10 mouse cellular contexts compared by ENCODE assay signal in genomic region chr11:115275509-115275908, GRCm38 (mm10). TPM values are rescaled to one million over a fixed set of nuclear protein-coding genes. Genes with fewer than 3 reads are reported as not detected.
A peak's percentile ranks its signal among the peaks of the same experiment; 100 is the strongest.
DNase-seq lines count a peak whose midpoint lies in the region; ATAC-seq lines count a peak whose summit lies in the region.
"Had no signal": no experiment of that assay in that cellular context is flagged by ENCODE, and none has a peak within 500 bp of the region (broad histone marks: within the 10 kb centered on the region; RNA-seq: fewer than 3 reads in every experiment).

No protein-coding gene starts in this region.

- peaks cover 6% of the 10 kb centered on the region; the same call in 1 of the 2 replicates for H3K36me3 ChIP-seq in midbrain, embryonic 10.5 days
- no peaks in the 10 kb centered on the region for H3K36me3 ChIP-seq in midbrain, embryonic 11.5 days (ENCODE audit: control insufficient read depth, insufficient read depth, low read length)
- no peaks in the 10 kb centered on the region for H3K36me3 ChIP-seq in embryonic facial prominence, embryonic 14.5 days (ENCODE audit: control insufficient read depth, insufficient read depth, low read length)
- H3K36me3 ChIP-seq in intestine, embryonic 16.5 days (ENCODE audit: control insufficient read depth, insufficient read depth, low read length), result no peaks in the 10 kb centered on the region
- H3K36me3 ChIP-seq in neural tube, embryonic 14.5 days (ENCODE audit: control insufficient read depth, insufficient read depth, low read length), result no peaks in the 10 kb centered on the region; the same call in none of the 2 replicates

- peak overlapping the region; percentile 65 for H3K4me3 ChIP-seq in midbrain, embryonic 10.5 days
- no peak overlapping the region for H3K4me3 ChIP-seq in midbrain, embryonic 11.5 days (ENCODE audit: low read depth, low read length)
- H3K4me3 ChIP-seq in embryonic facial prominence, embryonic 14.5 days (ENCODE audit: low read depth, low read length), result no peak overlapping the region
- no peak overlapping the region for H3K4me3 ChIP-seq in intestine, embryonic 16.5 days (ENCODE audit: low read length)
- no peak overlapping the region for H3K4me3 ChIP-seq in neural tube, embryonic 14.5 days (ENCODE audit: low read depth, low read length)

- H3K9me3 ChIP-seq in midbrain, embryonic 10.5 days (replicated peaks), result no peaks in the 10 kb centered on the region
- H3K9me3 ChIP-seq in midbrain, embryonic 11.5 days (ENCODE audit: control insufficient read depth, low read length), result no peaks in the 10 kb centered on the region
- H3K9me3 ChIP-seq in embryonic facial prominence, embryonic 14.5 days (ENCODE audit: control insufficient read depth, low read length), result no peaks in the 10 kb centered on the region
- H3K9me3 ChIP-seq in intestine, embryonic 16.5 days (ENCODE audit: control insufficient read depth, low read length), result no peaks in the 10 kb centered on the region
- H3K9me3 ChIP-seq in neural tube, embryonic 14.5 days (ENCODE audit: control insufficient read depth, low read length), result no peaks in the 10 kb centered on the region

- no peak overlapping the region for H3K9ac ChIP-seq in midbrain, embryonic 11.5 days (ENCODE audit: low read length)
- 0 out of 2 replicates have a peak overlapping the region, but pooled peaks have one; percentile 76 for H3K9ac ChIP-seq in embryonic facial prominence, embryonic 14.5 days (ENCODE audit: low read depth, low read length)
- H3K9ac ChIP-seq in intestine, embryonic 16.5 days (ENCODE audit: low read depth, low read length), result no peak overlapping the region
- H3K9ac ChIP-seq in neural tube, embryonic 14.5 days (replicated peaks; ENCODE audit: low read depth, low read length), result no peak overlapping the region

- no peak overlapping the region for H3K27ac ChIP-seq in midbrain, embryonic 10.5 days (replicated peaks)
- no peak overlapping the region for H3K27ac ChIP-seq in midbrain, embryonic 11.5 days (ENCODE audit: low read depth, low read length)
- no peak overlapping the region for H3K27ac ChIP-seq in embryonic facial prominence, embryonic 14.5 days (replicated peaks; ENCODE audit: low read depth, low read length)
- H3K27ac ChIP-seq in intestine, embryonic 16.5 days (ENCODE audit: low read length), result no peak overlapping the region
- no peak overlapping the region for H3K27ac ChIP-seq in neural tube, embryonic 14.5 days (ENCODE audit: low read depth, low read length)

- peaks cover 44% of the 10 kb centered on the region for H3K4me1 ChIP-seq in midbrain, embryonic 10.5 days
- peaks cover 17% of the 10 kb centered on the region for H3K4me1 ChIP-seq in midbrain, embryonic 11.5 days (ENCODE audit: control insufficient read depth, insufficient read depth, low read length)
- peaks cover 15% of the 10 kb centered on the region for H3K4me1 ChIP-seq in embryonic facial prominence, embryonic 14.5 days (ENCODE audit: control insufficient read depth, insufficient read depth, low read length)
- H3K4me1 ChIP-seq in intestine, embryonic 16.5 days (ENCODE audit: control insufficient read depth, insufficient read depth, low read length), result peaks cover 17% of the 10 kb centered on the region
- H3K4me1 ChIP-seq in neural tube, embryonic 14.5 days (ENCODE audit: control insufficient read depth, insufficient read depth, low read length), result peaks cover 9% of the 10 kb centered on the region

- ATAC-seq in midbrain, embryonic 11.5 days (ENCODE audit: low FRiP score), result no peak
- no peak for ATAC-seq in embryonic facial prominence, embryonic 14.5 days (ENCODE audit: low read depth)
- ATAC-seq in intestine, embryonic 16.5 days, result no peak
- ATAC-seq in neural tube, embryonic 14.5 days (ENCODE audit: low read depth), result no peak
- ATAC-seq in monocyte, adult 5-6 weeks (replicated peaks; ENCODE audit: insufficient number of reproducible peaks, low FRiP score, low TSS enrichment, poor library complexity, severe bottlenecking), result no peak

- no peak for DNase-seq in midbrain, embryonic 10.5 days (ENCODE audit: low spot score)
- DNase-seq in midbrain, embryonic 11.5 days (ENCODE audit: low spot score, missing footprints), result no peak
- no peak for DNase-seq in embryonic facial prominence, embryonic 14.5 days (ENCODE audit: low spot score)
- no peak for DNase-seq in spleen, postnatal 10 days (ENCODE audit: low spot score in 2 of 2)
- DNase-seq: right cerebral cortex, adult 18-20 months had no signal

- no peak overlapping the region for H3K4me2 ChIP-seq in midbrain, embryonic 11.5 days
- H3K4me2 ChIP-seq in embryonic facial prominence, embryonic 14.5 days (ENCODE audit: low read depth, low read length), result 0 out of 2 replicates have a peak overlapping the region, but pooled peaks have one; percentile 80
- peak overlapping the region; percentile 78; the same call in 1 of the 2 replicates for H3K4me2 ChIP-seq in intestine, embryonic 16.5 days (ENCODE audit: low read depth, low read length)
- H3K4me2 ChIP-seq in neural tube, embryonic 14.5 days (ENCODE audit: low read depth, low read length), result peak overlapping the region; percentile 77

- peaks cover 5% of the 10 kb centered on the region; the same call in 1 of the 2 replicates for H3K27me3 ChIP-seq in midbrain, embryonic 10.5 days (ENCODE audit: low read depth, poor library complexity, severe bottlenecking)
- H3K27me3 ChIP-seq in midbrain, embryonic 11.5 days (ENCODE audit: control insufficient read depth, insufficient read depth, low read length), result no peaks in the 10 kb centered on the region
- H3K27me3 ChIP-seq in embryonic facial prominence, embryonic 14.5 days (replicated peaks; ENCODE audit: control insufficient read depth, insufficient read depth, low read length), result no peaks in the 10 kb centered on the region
- no peaks in the 10 kb centered on the region for H3K27me3 ChIP-seq in intestine, embryonic 16.5 days (replicated peaks; ENCODE audit: control insufficient read depth, insufficient read depth, low read length)
- no peaks in the 10 kb centered on the region for H3K27me3 ChIP-seq in neural tube, embryonic 14.5 days (ENCODE audit: control insufficient read depth, insufficient read depth, low read length)

- 91% methylated on average over 6 of the region's 6 CpGs for WGBS in midbrain, embryonic 10.5 days
- WGBS in midbrain, embryonic 11.5 days, result 89% methylated on average over 6 of the region's 6 CpGs
- WGBS in embryonic facial prominence, embryonic 14.5 days, result 78% methylated on average over 6 of the region's 6 CpGs
- 60% methylated on average over 6 of the region's 6 CpGs for WGBS in intestine, embryonic 16.5 days
- 86% methylated on average over 6 of the region's 6 CpGs for WGBS in neural tube, embryonic 14.5 days

RNA-seq across cellular contexts. Expression of gene Fdxr, which starts 1.3 kb away (rescaled TPM):
- 16.7 and 19.8 TPM in 2 replicates for polyA plus RNA-seq in midbrain, embryonic 10.5 days (2016; fragmentation: Nextera tagmentation; extraction: Ambion mirVana)
- polyA plus RNA-seq in midbrain, embryonic 11.5 days (2014; fragmentation: Nextera tagmentation; extraction: Ambion mirVana), result 11.2 and 12.7 TPM in 2 replicates
- polyA plus RNA-seq in embryonic facial prominence, embryonic 14.5 days (2014; fragmentation: Nextera tagmentation; extraction: Ambion mirVana), result 10.4 and 11.0 TPM in 2 replicates
- polyA plus RNA-seq in intestine, embryonic 16.5 days (2015; fragmentation: Nextera tagmentation; extraction: Ambion mirVana), result 21.7 and 22.9 TPM in 2 replicates
- 12.5 and 14.6 TPM in 2 replicates for polyA plus RNA-seq in neural tube, embryonic 14.5 days (2014; fragmentation: Nextera tagmentation; extraction: Ambion mirVana)
- 8.4 to 14.8 TPM (median 11.7 TPM) in 3 replicates for total RNA-seq in monocyte, adult 5-6 weeks (2017)

RNA-seq across cellular contexts. Expression of gene Grin2c, which starts 8.5 kb away (rescaled TPM):
- 0.02 and 0.06 TPM in 2 replicates for polyA plus RNA-seq in midbrain, embryonic 10.5 days (2016; fragmentation: Nextera tagmentation; extraction: Ambion mirVana)
- polyA plus RNA-seq in midbrain, embryonic 11.5 days (2014; fragmentation: Nextera tagmentation; extraction: Ambion mirVana), result 0.04 and 0.18 TPM in 2 replicates
- polyA plus RNA-seq in embryonic facial prominence, embryonic 14.5 days (2014; fragmentation: Nextera tagmentation; extraction: Ambion mirVana), result not detected in 2 replicates
- 0.06 TPM in 1 of 2 replicates, not detected in the other for polyA plus RNA-seq in intestine, embryonic 16.5 days (2015; fragmentation: Nextera tagmentation; extraction: Ambion mirVana)
- polyA plus RNA-seq in neural tube, embryonic 14.5 days (2014; fragmentation: Nextera tagmentation; extraction: Ambion mirVana), result 0.24 and 0.45 TPM in 2 replicates
- total RNA-seq in monocyte, adult 5-6 weeks (2017), result not detected in 3 replicates
- polyA plus RNA-seq: heart, postnatal 0 days had no signal

RNA-seq across cellular contexts. Expression of gene Fads6, which starts 22.0 kb away (rescaled TPM):
- 0.22 and 0.37 TPM in 2 replicates for polyA plus RNA-seq in midbrain, embryonic 10.5 days (2016; fragmentation: Nextera tagmentation; extraction: Ambion mirVana)
- 0.23 and 0.28 TPM in 2 replicates for polyA plus RNA-seq in midbrain, embryonic 11.5 days (2014; fragmentation: Nextera tagmentation; extraction: Ambion mirVana)
- polyA plus RNA-seq in embryonic facial prominence, embryonic 14.5 days (2014; fragmentation: Nextera tagmentation; extraction: Ambion mirVana), result 0.24 and 0.52 TPM in 2 replicates
- polyA plus RNA-seq in intestine, embryonic 16.5 days (2015; fragmentation: Nextera tagmentation; extraction: Ambion mirVana), result 1.2 and 1.5 TPM in 2 replicates
- polyA plus RNA-seq in neural tube, embryonic 14.5 days (2014; fragmentation: Nextera tagmentation; extraction: Ambion mirVana), result 1.4 and 1.9 TPM in 2 replicates
- total RNA-seq in monocyte, adult 5-6 weeks (2017), result 0.11 to 0.78 TPM (median 0.38 TPM) in 3 replicates

RNA-seq across cellular contexts. Expression of gene Otop2, which starts 31.5 kb away (rescaled TPM):
- polyA plus RNA-seq in midbrain, embryonic 10.5 days (2016; fragmentation: Nextera tagmentation; extraction: Ambion mirVana), result not detected in 2 replicates
- not detected in 2 replicates for polyA plus RNA-seq in midbrain, embryonic 11.5 days (2014; fragmentation: Nextera tagmentation; extraction: Ambion mirVana)
- polyA plus RNA-seq in embryonic facial prominence, embryonic 14.5 days (2014; fragmentation: Nextera tagmentation; extraction: Ambion mirVana), result not detected in 2 replicates
- 0.11 TPM in 1 of 2 replicates, not detected in the other for polyA plus RNA-seq in intestine, embryonic 16.5 days (2015; fragmentation: Nextera tagmentation; extraction: Ambion mirVana)
- 0.12 TPM in 1 of 2 replicates, not detected in the other for polyA plus RNA-seq in neural tube, embryonic 14.5 days (2014; fragmentation: Nextera tagmentation; extraction: Ambion mirVana)
- total RNA-seq in monocyte, adult 5-6 weeks (2017), result not detected in 3 replicates
- polyA plus RNA-seq: heart, postnatal 0 days; limb, embryonic 11.5 days had no signal

RNA-seq across cellular contexts. Expression of gene Ush1g, which starts 46.3 kb away (rescaled TPM):
- polyA plus RNA-seq in midbrain, embryonic 10.5 days (2016; fragmentation: Nextera tagmentation; extraction: Ambion mirVana), result not detected in 2 replicates
- polyA plus RNA-seq in midbrain, embryonic 11.5 days (2014; fragmentation: Nextera tagmentation; extraction: Ambion mirVana), result 0.08 TPM in 1 of 2 replicates, not detected in the other
- polyA plus RNA-seq in embryonic facial prominence, embryonic 14.5 days (2014; fragmentation: Nextera tagmentation; extraction: Ambion mirVana), result not detected in 2 replicates
- polyA plus RNA-seq in intestine, embryonic 16.5 days (2015; fragmentation: Nextera tagmentation; extraction: Ambion mirVana), result 0.06 and 0.11 TPM in 2 replicates
- polyA plus RNA-seq in neural tube, embryonic 14.5 days (2014; fragmentation: Nextera tagmentation; extraction: Ambion mirVana), result 0.13 and 0.16 TPM in 2 replicates
- not detected in 3 replicates for total RNA-seq in monocyte, adult 5-6 weeks (2017)
- polyA plus RNA-seq: limb, embryonic 11.5 days had no signal
